Mouse (Mus musculus): ENCODE data around the gene Parp6.

DNA sequence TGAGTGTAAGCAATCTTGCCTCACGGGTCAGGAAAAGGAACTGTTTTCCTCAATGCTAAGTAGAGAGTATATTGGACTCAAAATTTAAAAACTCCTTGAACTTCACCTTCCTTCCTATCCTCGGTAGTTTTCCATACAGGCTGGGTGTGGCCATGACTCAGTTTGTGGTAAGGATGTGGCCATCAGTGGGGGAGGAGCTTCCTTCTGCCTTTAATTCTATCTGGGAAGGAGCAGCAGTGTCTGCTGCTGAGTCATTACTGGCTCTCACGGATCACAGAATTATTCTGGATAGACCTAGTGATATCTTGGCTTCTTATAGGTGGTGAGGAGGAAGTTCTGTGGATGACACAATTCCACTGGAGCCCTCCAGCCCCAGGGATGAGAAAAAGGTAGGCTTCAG is 36.3 kb downstream of the Parp6 start:
- TF ChIP-seq POLR2A (IDR thresholded peaks at IDR 0.05; ENCODE audit: insufficient read depth, low read length) (no peak), EP300 (IDR thresholded peaks at IDR 0.05; ENCODE audit: insufficient read depth, low read depth, low read length) (0 out of 2 replicates have a peak, but pooled peaks have one; percentile 47)

Measured in ES-Bruce4 (cell line).